Mouse (Mus musculus): ENCODE measurements at regions not wholly inside any gene's neighbourhood (a gene's known extent, or its start where the extent isn't known, plus 50 kb on each side); places are given as distances from the start of the nearest gene placed in this dataset.

GRCm38 (mm10) chr4:73051511-73051910, 199.1 kb upstream of the Aldoart1 start:
- intact Hi-C loops (cut with DNase I), result no loop called here
- Histone ChIP-seq H3K4me3 (no peak overlapping the region), H3K27ac (no peak overlapping the region)
- no peak for DNase-seq
- TF ChIP-seq CTCF (IDR thresholded peaks at IDR 0.05), result no peak

DNA sequence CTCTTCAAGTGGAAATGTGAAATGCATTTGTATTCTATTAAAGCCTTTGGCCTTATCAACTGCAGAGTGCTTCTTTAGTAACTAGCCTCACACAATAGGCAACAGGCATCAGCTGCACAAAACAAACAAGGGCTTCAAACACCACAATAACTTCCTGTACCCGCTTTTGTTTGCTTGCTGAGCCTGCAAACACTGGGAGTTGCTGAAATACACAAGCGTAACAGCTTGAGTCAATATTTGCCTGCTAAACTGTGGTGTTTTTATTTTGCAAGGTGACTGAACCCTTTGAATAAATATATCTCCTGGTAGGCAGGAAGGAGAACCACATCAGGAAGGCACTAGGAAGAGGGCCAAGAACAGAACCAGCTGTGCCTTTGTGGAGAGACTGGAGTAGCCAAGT, 195.4 kb upstream of the Aldoart1 start:
- intact Hi-C loops (cut with DNase I), result no loop called here

DNA sequence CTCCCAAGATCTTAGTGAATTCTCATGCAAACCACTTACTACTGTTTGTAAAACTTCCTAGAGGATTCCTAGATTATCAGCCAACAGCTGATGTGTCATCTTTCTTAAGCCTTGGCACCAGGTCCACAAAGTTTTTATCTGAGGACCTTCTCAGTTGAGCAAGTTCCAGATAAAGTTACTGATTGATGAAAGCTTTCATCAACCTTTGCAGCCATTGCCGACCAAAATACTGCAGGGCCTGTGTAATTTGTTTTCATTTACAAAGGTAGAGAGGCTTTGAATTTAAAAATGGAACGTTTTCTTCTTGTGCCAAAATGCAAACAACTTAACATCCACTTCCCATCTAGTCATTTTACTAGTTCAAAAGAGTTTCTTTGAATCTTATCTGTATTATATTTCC, 191.9 kb upstream of the Aldoart1 start:
- H3K27ac ChIP-seq, result no peak overlapping the region
- H3K4me3 ChIP-seq, result no peak overlapping the region
- TF ChIP-seq CTCF (IDR thresholded peaks at IDR 0.05), result no peak
- no peak for DNase-seq
- intact Hi-C loops (cut with DNase I), result no loop called here

More for the DNA sequence above, 195.4 kb upstream of the Aldoart1 start:
- H3K27ac ChIP-seq, result no peak overlapping the region
- TF ChIP-seq CTCF (IDR thresholded peaks at IDR 0.05), result no peak
- H3K4me3 ChIP-seq, result no peak overlapping the region
- DNase-seq, result no peak

DNA sequence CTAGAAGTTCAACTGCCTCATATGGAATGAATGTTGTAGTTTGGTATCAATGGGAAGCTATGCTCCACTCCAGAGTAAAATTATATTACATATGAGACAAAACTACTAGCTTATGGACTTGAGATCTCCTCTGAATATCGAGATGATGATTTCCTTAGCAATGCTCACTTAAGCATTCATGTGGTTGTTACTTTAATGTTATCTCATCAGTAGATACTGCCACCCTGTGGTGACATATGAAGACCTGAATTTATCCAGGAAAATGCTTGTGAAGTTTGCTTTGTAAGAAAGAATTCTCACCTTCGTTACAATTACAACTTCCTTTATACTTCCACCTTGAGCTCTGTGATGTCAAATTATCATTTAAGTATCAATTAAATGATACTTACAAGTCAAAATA, 190.2 kb upstream of the Aldoart1 start:
- TF ChIP-seq CTCF (IDR thresholded peaks at IDR 0.05), result peak; percentile 50
- DNase-seq, result no peak
- H3K4me3 ChIP-seq, result no peak overlapping the region
- H3K27ac ChIP-seq, result no peak overlapping the region
- intact Hi-C loops (cut with DNase I), result no loop called here

DNA sequence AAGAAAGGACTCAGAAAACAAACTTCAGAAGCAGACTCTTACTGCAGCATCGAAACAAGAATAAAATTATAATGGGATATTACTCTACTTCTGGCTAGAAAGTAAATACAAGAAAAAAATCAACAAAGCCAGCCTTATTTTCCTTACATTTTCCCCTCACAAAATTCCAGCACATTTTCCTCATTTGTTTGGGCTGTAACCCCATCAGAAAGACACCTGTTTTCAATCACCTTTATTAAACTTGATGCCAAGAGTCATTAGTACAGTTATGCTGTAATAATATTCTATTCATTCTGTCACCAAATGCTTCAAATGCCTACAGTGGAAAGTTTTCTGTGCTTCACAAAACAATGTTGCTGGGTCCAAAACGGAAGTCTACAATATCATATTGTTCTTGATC, 189.1 kb upstream of the Aldoart1 start:
- TF ChIP-seq CTCF (IDR thresholded peaks at IDR 0.05), result no peak
- no peak for DNase-seq
- intact Hi-C loops (cut with DNase I), result no loop called here
- Histone ChIP-seq H3K27ac (no peak overlapping the region), H3K4me3 (no peak overlapping the region)

DNA sequence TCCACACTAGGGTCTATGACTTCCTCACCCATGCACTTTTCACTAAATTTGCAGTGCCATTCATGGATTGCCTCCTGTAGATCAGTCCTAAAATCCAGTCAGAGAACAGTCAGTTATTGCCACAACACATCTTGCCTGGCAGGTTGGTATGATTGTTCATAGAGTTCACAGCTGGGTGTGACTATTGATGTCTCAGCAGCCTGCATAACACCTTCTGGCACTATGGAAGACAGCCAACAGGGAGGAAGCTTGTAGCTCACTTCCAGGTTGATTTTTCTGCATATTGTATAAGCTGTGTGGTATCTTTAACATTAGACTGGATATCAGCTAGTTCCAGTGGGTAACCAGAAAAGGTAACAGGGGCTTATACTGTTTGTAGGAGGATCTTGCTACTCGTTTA, 145.3 kb upstream of the Aldoart1 start:
- DNase-seq, result no peak
- H3K4me3 ChIP-seq, result no peak overlapping the region
- no peak overlapping the region for H3K27ac ChIP-seq
- intact Hi-C loops (cut with DNase I), result no loop called here
- no peak for TF ChIP-seq CTCF (IDR thresholded peaks at IDR 0.05)

DNA sequence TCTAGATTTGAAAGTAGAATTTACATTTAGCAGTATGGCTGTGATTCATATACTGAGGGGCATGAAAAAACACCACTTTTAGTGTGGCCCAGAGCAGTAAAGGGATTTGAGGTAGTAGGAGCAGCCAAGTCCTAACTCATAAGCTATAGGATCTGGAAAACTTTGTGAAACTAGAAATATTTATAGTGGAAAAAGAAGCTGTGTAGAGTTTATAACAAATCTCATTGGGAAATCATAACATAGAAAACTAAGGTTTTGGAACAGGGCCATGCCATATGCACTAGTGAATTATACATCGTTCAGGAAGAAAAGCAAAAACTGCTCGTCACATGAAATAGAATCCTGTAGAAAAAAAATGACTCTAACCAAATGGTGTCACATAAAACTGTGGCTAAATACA, 143.7 kb upstream of the Aldoart1 start:
- intact Hi-C loops (cut with DNase I), result no loop called here
- DNase-seq, result no peak

DNA sequence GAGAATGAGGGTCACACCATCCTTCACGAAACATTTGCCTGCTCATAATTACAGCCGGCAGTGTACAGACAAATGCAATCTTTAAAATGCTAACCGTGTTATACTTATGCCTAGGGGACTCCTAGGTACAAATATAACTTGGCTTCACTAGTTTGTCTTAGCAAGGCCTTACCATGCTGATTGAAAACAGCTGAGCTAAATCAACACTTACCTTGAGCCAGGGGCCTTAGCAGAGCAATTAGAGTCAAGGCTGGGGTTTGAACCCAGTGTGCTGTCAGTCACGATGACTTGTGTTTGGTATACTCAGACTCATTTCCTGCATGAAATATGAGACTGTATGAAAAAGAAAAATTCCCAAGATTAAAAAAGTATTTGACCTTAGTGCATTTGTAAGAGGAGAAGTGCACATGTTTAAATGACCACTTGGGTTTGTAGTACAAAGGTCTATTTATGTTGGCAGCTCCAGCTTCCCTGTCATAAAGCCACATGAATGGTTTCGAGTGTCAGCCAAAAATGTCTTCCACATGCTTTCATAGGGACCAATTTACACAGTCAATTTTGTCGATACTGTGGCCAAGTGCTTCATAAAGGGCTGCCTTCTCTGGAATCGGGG, 94.0 kb upstream of the Aldoart1 start:
- TF ChIP-seq CTCF (IDR thresholded peaks at IDR 0.05), result no peak
- Histone ChIP-seq H3K27ac (no peak overlapping the region), H3K4me3 (no peak overlapping the region)
- intact Hi-C loops (cut with DNase I), result no loop called here
- DNase-seq, result peak; percentile 10

More for the DNA sequence above, 143.7 kb upstream of the Aldoart1 start:
- H3K4me3 ChIP-seq, result no peak overlapping the region
- H3K27ac ChIP-seq, result no peak overlapping the region
- TF ChIP-seq CTCF (IDR thresholded peaks at IDR 0.05), result no peak

GRCm38 (mm10) chr4:72923396-72923795, 71.0 kb upstream of the Aldoart1 start:
- DNase-seq, result no peak
- Histone ChIP-seq H3K27ac (no peak overlapping the region), H3K4me3 (no peak overlapping the region)
- no peak for TF ChIP-seq CTCF (IDR thresholded peaks at IDR 0.05)
- intact Hi-C loops (cut with DNase I), result no loop called here

DNA sequence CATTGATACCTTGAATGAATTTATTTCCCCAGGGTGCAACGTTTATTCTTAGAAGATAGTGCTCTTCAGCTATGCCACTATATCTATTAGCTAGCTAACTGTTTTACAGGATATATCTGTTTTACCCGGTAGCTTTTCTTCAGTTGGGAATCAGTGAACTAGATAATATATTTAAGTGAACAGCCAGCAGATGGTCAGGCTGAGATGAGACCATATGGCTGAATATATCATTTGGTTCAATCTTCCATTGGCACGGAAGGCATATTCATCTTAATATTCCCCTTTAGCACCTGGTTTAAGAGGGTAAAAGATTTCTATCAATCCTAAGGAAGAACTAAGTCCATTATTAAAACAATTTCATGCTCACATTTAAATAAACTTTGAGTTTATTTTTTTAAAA, 62.6 kb upstream of the Aldoart1 start:
- no peak for DNase-seq
- no peak for TF ChIP-seq CTCF (IDR thresholded peaks at IDR 0.05)
- Histone ChIP-seq H3K4me3 (no peak overlapping the region), H3K27ac (no peak overlapping the region)
- intact Hi-C loops (cut with DNase I), result no loop called here

Data from gastrocnemius, adult 2 months (tissue).